Mouse (Mus musculus) hindbrain, embryonic 10.5 days (tissue): Measurements from ENCODE around the gene Mndal. TPM values are rescaled to one million over a fixed set of nuclear protein-coding genes. Genes with fewer than 3 reads are reported as not detected.
"Not testable (repeated sequence)": the region's sequence is repeated elsewhere in the genome, so short reads cannot be mapped to it uniquely, and the experiment has no call there.

Experiments
- DNase-seq: peaks from one replicate; pipeline ENCODE4 v3.0.0-alpha.2; 2017; ENCODE audit warnings: low spot score
- H3K27ac ChIP-seq: fragments of 300-500 bp; sonication (generic); 2 replicates; pipeline ENCODE4 v1.5.1; 2016; ENCODE audit warnings: mild to moderate bottlenecking, moderate library complexity
- H3K27me3 ChIP-seq: fragments of 300-500 bp; sonication (generic); 2 replicates; pipeline ENCODE4 v1.6.1; 2016; ENCODE audit warnings: mild to moderate bottlenecking; ENCODE audit not compliant: poor library complexity, insufficient read depth, severe bottlenecking
- H3K36me3 ChIP-seq: fragments of 300-500 bp; sonication (generic); 2 replicates; pipeline ENCODE4 v1.6.1; 2016; ENCODE audit warnings: mild to moderate bottlenecking, moderate library complexity
- H3K4me1 ChIP-seq: fragments of 300-500 bp; sonication (generic); replicated peaks from 2 replicates; pipeline ENCODE4 v1.6.1; 2016; ENCODE audit warnings: mild to moderate bottlenecking
- H3K4me3 ChIP-seq: fragments of 300-500 bp; sonication (generic); 2 replicates; pipeline ENCODE4 v1.5.1; 2016; ENCODE audit warnings: mild to moderate bottlenecking, moderate library complexity
- H3K9me3 ChIP-seq: fragments of 300-500 bp; sonication (generic); 2 replicates; pipeline ENCODE4 v1.6.1; 2016; ENCODE audit warnings: mild to moderate bottlenecking, moderate library complexity
- WGBS: fragments of 180-500 bp; shearing (Covaris S2); methylation state at CpG from one replicate; pipeline ENCODE4 v1.1.7; 2016; 5-methylcytosine and 5-hydroxymethylcytosine counted together
- polyA plus RNA-seq: library from polyadenylated mRNA; unstranded; fragments of >200 nt; fragmentation: Nextera tagmentation; extraction: Ambion mirVana; gene quantifications from 2 replicates; pipeline ENCODE4 v1.2.1, GENCODE M21; 2016

Gene Mndal
- polyA plus RNA-seq = 0.26 TPM in 1 of 2 replicates, not detected in the other

DNA sequence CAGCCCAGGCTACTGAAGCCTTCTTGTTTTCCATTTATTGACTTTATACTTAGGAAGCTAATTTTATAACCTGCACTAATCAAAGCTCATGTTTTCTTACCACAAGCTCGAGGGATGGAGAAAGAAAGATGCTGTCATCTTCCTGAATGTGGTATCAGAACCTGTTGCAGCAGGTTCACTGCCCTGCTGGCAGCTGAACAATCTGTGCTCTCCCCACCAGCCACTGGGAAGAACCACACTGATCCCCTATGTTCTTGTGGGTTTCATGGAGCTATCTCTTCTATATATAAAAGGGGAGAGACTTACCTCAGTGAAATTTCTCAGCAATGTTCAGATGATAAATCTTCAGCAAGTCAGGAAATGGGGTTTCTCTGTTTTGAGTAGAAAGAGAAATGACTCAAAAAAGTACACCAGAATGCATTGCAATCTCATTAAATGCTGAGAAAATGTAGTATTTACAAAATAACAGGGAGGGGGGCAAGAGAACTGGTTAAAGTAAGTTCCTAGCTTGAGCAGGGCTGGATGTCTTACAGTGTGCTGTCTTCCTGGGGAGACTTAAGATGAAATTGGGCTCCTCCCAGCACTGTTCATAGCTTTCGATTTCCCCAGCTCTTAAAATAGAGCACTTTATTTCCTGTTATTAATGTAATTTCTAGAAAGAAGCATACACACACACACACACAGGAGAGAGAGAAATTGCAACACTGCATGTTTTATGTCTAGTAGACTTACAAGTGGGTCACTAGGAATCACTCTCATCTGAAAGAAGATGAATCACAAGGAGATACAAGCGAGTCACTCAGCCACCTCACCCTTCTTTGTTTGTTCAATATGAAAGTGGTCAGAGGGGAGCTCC, at the start of gene Mndal, which contains the start of gene Ifi203:
TSS of gene Mndal (minus strand) at position 568 of the 856 bp plus-strand sequence.
TSS of gene Ifi203 (minus strand) at position 749 of the 856 bp plus-strand sequence.
- not testable (repeated sequence) for H3K4me1 ChIP-seq, H3K36me3 ChIP-seq, H3K27me3 ChIP-seq, H3K4me3 ChIP-seq, DNase-seq, H3K27ac ChIP-seq, H3K9me3 ChIP-seq
- 77% methylated on average over 3 of the region's 3 CpGs for WGBS

DNA sequence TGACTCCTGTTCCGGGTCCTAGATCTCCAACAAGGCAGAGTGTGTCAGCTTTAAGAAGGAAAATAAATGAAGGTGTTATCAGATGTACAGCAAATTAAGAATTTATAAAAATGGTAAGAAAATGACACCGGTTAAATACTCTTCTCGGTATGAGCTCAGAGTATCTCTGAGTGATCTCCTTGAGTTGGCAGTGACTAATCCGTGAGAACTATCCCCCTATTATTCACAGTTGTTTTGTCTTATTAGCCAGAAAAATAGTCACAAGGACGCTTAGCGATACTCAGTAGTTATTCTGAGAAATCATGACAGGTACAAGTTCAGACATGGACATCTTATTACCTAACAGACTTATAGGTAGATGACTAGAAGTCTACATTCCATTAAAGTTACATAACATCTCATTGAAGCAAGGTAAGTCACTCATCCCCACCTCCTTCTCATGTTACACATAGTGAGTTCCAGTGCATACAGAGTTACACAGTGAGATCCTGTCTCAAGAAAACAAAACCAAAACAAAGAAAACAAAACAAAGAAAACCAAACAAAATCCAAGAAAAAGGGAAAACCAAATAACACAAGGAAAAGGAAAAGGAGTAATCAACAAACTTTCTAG, 40.5 kb upstream of the Mndal start, which contains the start of gene Ifi202b:
TSS of gene Ifi202b (minus strand) at position 51 of the 612 bp plus-strand sequence.
- 88% methylated on average over 6 of the region's 6 CpGs for WGBS
- H3K36me3 ChIP-seq, H3K4me1 ChIP-seq, H3K4me3 ChIP-seq, H3K9me3 ChIP-seq, H3K27me3 ChIP-seq, H3K27ac ChIP-seq, DNase-seq: not testable (repeated sequence)

DNA sequence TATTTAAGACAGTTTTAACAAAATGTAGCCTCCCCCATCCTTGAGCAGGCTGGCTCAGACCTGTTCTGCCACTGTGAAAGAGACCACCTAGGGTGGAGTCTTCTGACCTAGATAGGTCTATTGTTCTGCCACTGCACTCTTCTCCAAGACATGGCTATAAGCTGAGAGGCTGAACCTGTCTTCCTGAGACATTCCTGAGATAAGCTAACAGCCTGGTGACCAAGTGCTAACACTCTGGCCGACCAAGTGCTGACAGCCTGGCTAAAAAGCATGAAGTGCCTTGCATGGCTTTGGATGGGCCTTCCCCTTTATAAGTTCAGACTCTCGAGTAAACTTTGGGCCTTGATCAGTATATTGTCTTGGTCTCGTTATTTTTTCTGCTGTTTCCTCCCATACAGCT, 38.7 kb upstream of the Mndal start:
- H3K27ac ChIP-seq, H3K4me3 ChIP-seq, H3K9me3 ChIP-seq, DNase-seq, H3K4me1 ChIP-seq, H3K27me3 ChIP-seq, H3K36me3 ChIP-seq: not testable (repeated sequence)
- WGBS = 64% methylated on average over 3 of the region's 3 CpGs

DNA sequence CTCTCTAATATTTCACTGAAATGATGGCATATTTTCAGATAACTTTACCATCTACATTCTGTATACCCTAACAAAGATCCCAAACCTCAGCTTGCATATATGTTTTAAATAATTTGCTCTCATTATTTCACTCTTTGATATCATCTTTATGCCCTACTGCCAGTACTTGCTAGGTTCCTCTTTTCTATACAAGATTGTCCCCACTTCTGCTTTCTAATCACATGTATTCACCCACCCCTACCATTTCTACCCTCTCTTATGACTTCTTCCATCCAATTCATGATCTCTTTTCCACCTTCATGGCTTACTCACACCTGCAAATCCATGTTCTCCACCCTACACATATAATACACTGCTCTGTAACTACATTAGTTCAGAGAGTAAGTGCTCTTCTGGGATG, 35.3 kb upstream of the Mndal start:
- DNase-seq = no peak
- H3K27ac ChIP-seq = no peak overlapping the region
- no peaks in the 10 kb centered on the region for H3K27me3 ChIP-seq
- H3K4me1 ChIP-seq = no peaks in the 10 kb centered on the region
- H3K4me3 ChIP-seq = no peak overlapping the region
- H3K36me3 ChIP-seq = no peaks in the 10 kb centered on the region
- no peaks in the 10 kb centered on the region for H3K9me3 ChIP-seq

DNA sequence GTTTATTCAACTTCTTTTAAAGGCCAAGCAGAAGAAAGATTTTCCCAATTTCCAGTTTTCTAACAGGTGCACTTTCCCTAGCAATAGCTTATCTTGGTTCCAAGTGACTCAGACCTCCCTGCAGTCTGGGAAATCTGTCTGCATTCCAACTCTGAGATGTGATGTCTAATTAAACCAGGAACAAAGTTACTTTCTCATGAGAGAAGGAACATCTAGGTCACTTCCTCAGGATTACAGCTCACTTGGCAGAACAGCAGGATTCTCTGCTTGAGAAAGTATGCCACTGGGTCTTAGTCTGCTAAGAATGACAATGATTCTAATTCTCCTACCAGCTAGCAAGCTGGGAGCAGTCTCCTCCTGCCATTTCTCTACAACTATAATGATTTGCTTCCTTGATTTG, 30.8 kb upstream of the Mndal start:
- no peak for DNase-seq
- Histone ChIP-seq H3K27ac (no peak overlapping the region), H3K36me3 (no peaks in the 10 kb centered on the region), H3K4me1 (no peaks in the 10 kb centered on the region), H3K9me3 (no peaks in the 10 kb centered on the region), H3K27me3 (no peaks in the 10 kb centered on the region), H3K4me3 (no peak overlapping the region)

DNA sequence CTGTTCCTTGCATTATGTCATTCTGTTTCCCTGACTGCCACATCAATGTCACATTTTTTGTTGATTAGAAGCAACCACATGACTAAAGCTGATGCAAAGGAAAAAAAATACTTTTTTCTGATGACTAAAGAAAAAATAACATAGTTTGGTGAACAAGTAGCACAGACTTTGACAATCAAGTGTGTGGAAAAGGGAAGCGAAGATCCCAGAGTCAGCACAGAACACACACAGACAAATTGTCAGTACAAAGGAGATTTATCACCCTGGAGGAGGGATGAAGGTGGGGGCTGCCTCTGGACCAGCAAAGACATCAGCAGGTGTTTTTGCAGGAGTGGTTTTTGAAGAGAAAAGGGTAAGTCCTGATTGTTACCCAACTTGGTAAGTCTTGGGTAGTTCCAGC, 19.2 kb upstream of the Mndal start:
- H3K27ac ChIP-seq, H3K4me3 ChIP-seq, H3K4me1 ChIP-seq, H3K9me3 ChIP-seq, DNase-seq, H3K27me3 ChIP-seq, H3K36me3 ChIP-seq: not testable (repeated sequence)
- WGBS = 90% methylated on average over 1 of the region's 1 CpGs

DNA sequence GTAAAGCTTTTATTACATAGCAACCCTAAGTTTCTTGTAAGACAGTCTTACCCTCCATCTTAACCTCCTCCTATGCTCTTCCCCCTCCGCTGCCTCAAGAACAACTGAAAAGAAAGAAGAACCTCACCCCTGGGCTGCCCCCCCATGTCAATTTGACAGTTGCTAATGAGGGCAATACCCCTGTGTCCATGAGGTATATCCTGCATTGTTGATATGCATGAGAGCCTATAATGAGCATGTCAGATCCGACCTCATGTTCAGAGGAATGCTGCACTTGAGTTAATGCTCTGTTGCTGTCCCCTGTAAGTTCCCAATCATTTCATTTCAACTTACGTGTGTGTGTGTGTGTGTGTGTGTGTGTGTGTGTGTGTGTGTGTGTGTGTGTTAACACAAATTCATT, 17.7 kb upstream of the Mndal start:
- not testable (repeated sequence) for H3K27me3 ChIP-seq, H3K4me1 ChIP-seq, H3K9me3 ChIP-seq, H3K4me3 ChIP-seq, DNase-seq, H3K27ac ChIP-seq, H3K36me3 ChIP-seq
- WGBS = 68% methylated on average over 3 of the region's 3 CpGs

DNA sequence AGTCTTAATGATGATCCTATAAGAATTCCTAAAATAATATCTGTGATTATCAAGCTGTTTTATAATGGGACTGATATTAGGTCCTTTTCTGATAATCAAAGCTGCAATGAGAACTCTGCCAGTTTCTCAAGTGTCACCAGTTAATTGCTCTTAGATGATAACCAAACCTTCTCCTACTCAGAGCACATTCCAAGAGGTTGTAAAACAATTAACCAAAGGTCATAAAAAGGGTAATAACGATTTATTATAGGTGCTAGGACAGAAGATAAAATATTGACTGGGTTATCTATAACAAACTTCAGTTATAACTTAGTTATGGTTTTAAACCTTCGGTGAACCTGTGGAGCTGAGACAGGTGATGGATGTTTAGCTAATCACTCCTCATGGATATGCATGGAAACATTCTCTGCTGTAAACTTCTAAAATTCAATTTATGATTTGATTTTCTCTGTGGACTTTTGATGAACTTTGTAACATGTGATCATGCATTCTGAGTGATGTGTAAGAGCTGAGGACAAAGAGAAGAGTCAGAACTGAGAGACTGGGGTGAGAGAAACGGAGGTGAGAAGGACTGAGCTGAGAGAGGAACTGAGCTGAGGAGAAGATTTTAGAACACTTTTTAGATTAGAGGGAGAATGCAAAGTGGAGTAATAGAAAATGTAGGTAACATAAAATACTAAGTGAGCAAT, 13.7 kb upstream of the Mndal start:
- not testable (repeated sequence) for H3K4me1 ChIP-seq, H3K9me3 ChIP-seq, H3K27me3 ChIP-seq, H3K27ac ChIP-seq, H3K4me3 ChIP-seq, DNase-seq, H3K36me3 ChIP-seq
- WGBS = 75% methylated on average over 3 of the region's 3 CpGs

DNA sequence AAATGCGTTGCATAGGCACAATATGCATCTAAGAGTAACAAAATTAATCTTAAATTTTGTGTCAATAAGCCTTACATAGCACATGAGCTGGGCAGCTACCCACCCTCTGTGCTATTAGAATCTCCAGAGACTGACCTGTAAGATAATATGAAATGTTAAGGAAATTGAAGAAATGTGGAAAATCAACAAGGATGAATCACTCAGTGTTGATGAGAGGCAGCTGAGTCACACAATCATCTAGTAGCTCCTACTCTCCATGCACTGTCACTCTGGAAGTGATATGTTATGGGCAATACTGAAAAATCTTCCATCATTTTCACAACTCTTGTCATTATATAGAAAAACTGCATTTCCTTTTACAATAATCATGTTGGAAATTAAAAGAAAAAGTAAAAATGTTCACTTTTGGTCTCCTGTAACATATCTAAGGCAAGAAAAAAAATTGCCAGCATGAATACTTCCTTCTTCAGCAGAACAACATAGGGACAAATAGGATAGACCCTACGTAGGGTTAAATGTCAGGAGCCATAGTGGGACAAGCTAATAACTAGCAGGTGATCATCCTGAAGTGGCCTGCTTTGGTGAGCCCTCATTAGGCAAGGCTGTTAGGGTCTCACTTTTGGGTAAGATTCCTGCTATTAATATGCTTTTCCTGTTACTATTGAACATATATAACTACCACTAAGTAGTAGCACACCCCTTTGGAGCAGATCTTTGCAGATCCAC, 12.9 kb upstream of the Mndal start:
- no peaks in the 10 kb centered on the region for H3K36me3 ChIP-seq
- H3K27ac ChIP-seq = no peak overlapping the region
- no peaks in the 10 kb centered on the region for H3K4me1 ChIP-seq
- no peak overlapping the region for H3K4me3 ChIP-seq
- H3K9me3 ChIP-seq = no peaks in the 10 kb centered on the region
- H3K27me3 ChIP-seq = no peaks in the 10 kb centered on the region
- DNase-seq = no peak
- 87% methylated on average over 2 of the region's 2 CpGs for WGBS

DNA sequence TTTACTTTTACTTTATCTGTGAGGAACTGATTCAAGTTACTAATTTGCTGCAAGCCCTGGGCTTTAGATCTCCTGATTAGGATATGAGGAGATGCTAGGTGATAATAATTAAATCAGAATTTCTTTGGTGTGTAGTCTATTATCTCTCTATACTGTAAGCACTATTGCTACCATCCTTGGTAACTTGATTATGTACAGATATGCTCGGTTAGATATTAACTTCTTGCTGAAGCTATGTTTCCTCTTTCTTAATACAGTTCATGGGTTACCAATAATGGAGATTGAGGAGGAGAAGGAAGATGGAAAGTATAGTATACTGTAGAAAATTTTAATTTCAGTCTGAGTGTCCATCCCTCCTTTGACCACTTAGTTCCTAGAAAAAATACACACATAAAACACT, 11.3 kb upstream of the Mndal start:
- Histone ChIP-seq H3K9me3 (no peaks in the 10 kb centered on the region), H3K36me3 (no peaks in the 10 kb centered on the region), H3K4me1 (no peaks in the 10 kb centered on the region), H3K4me3 (no peak overlapping the region), H3K27ac (no peak overlapping the region), H3K27me3 (no peaks in the 10 kb centered on the region)
- DNase-seq = no peak
- 87% methylated on average over 1 of the region's 1 CpGs for WGBS

DNA sequence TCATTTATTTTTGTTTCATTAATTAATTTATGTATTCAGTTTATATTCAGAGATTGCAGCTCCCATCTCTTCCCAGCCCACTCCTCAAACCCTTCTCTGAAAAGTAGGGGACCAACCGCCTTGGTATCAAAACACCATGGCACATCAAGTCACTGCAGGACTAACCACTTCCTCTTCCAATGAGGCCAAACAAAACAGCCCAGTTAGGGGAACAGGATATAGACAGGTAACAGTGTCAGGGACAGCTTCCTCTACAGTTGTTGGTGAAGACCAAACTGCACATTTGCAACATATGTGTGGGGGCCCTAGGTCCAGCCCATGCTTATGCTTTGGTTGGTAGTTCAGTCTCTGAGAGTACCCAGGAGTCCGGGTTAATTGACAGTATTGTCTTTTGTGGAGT, 6.8 kb upstream of the Mndal start:
- H3K9me3 ChIP-seq, H3K4me1 ChIP-seq, H3K27ac ChIP-seq, H3K27me3 ChIP-seq, H3K4me3 ChIP-seq, DNase-seq, H3K36me3 ChIP-seq: not testable (repeated sequence)
- 85% methylated on average over 2 of the region's 2 CpGs for WGBS

DNA sequence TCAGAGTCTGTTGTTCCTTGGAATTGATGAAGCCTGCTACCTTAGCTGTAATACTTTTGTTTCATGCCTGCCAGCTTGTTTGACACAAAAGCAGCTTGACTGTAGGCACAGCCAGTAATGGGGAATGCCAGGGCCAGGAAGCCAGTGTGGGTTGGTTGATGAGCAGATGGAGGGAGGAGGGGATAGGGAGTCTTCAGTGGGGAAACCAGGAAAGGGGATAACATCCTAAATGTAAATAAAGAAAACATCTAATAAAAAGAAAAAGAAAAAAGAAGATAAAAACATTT, 432 bp upstream of the Mndal start:
- not testable (repeated sequence) for H3K4me3 ChIP-seq, H3K36me3 ChIP-seq, H3K27me3 ChIP-seq, H3K4me1 ChIP-seq, H3K9me3 ChIP-seq, DNase-seq, H3K27ac ChIP-seq

DNA sequence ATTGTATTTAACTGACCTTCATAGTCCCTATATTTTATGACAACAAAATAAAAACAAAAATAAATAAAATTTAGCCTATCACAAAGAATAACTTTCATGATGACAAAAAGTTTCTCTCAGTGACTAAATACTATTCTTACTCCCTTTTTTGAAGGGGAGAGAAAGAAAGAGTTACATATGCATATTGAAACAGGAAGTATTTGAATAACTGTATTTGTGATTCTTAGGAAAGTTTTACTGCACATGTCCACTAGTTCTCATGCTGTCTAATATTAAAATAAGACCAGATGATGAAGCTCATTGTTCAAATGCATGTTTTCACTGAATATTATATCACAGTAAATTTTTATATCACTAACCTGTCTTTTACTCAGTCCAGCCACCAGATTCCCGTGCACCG, 769 bp downstream of the Mndal start:
- not testable (repeated sequence) for H3K4me1 ChIP-seq, H3K9me3 ChIP-seq, H3K27ac ChIP-seq, H3K4me3 ChIP-seq, H3K27me3 ChIP-seq, H3K36me3 ChIP-seq, DNase-seq
- 96% methylated on average over 2 of the region's 2 CpGs for WGBS
